Mouse (Mus musculus) splenic B cell, adult 2 months (primary cell): ENCODE measurements at regions not wholly inside any gene's neighbourhood (a gene's known extent, or its start where the extent isn't known, plus 50 kb on each side); places are given as distances from the start of the nearest gene placed in this dataset.

ENCODE experiments used
- DNase-seq: peaks from one replicate; pipeline ENCODE4 v3.0.0-alpha.2; 2011; ENCODE audit warnings: low read depth, low spot score
- H3K27me3 ChIP-seq: 2 replicates; pipeline ENCODE4 v1.6.1; 2012; ENCODE audit warnings: mild to moderate bottlenecking, low read length, moderate library complexity, mixed read lengths; ENCODE audit not compliant: control insufficient read depth, poor library complexity, insufficient read depth, severe bottlenecking
- H3K36me3 ChIP-seq: 2 replicates; pipeline ENCODE4 v1.6.1; 2012; ENCODE audit warnings: mild to moderate bottlenecking, low read length, moderate library complexity, mixed read lengths; ENCODE audit not compliant: control insufficient read depth, poor library complexity, insufficient read depth, severe bottlenecking

- H3K27me3 ChIP-seq = no peaks in the 10 kb centered on the region
- no peaks in the 10 kb centered on the region for H3K36me3 ChIP-seq
- DNase-seq = no peak
Measured at GRCm38 (mm10) chr14:48753517-48754079, 80.0 kb upstream of the Otx2 start.

DNA sequence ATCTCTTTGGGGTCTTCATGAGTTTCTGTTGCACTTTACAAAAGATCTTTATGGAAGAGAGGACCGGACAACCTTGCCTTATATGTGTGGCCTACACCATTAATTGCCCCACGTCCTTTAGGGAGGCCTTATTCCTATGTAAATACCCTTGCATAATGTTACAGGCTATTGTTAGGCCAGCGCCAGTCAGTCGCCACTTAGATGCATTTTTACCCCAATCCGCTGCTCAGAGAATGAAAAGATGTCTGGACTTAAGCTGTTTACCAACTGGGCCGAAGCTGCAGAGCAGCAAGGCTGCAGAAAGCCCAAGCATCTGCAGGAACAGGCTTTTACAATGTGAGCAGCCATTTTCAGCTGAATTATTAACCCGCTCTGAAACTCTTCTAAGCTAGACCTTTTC is 79.5 kb upstream of the Otx2 start:
- H3K27me3 ChIP-seq = no peaks in the 10 kb centered on the region
- no peak for DNase-seq
- no peaks in the 10 kb centered on the region for H3K36me3 ChIP-seq

- no peak for DNase-seq
- Histone ChIP-seq H3K27me3 (no peaks in the 10 kb centered on the region), H3K36me3 (no peaks in the 10 kb centered on the region)
Measured at GRCm38 (mm10) chr14:48752579-48752905, 78.9 kb upstream of the Otx2 start.

DNA sequence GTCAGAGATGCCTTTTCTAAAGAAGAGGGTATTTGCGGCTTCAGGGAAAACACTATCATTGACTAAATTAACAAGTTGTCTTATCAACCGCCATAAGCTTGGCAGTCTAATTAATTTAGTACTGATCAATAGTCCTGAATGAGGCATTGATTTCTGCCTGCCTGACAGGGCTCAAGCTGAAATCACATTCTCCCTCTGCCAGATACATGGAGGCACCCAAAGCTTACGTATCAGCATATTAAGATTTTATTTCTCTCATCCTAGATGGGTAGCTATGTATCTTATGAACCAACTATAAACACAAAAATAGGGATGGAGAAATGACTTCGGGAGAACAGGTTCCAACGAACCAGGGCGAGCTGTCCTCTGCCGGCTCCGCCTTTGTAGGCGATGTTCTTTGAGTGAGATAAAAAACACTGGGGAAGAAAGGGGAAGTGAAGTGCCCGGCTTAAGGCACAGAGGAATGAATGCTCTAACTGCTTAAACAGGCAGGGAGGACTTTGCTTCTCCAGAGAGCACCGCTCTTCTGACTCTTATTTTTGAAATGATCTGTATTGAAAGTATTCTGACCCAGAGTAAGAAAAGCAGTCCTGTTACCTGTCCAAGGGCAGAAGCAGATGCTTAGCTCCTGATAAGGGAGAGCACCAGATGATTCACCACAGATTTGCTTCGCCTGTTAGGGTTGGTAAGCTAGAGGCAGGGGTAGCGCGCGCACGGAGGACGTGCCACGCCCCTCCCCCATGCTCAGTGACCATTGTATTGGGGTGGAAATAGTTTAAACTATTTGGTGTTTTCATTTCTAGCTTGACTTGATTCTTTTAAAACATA is 78.3 kb upstream of the Otx2 start:
- H3K36me3 ChIP-seq = no peaks in the 10 kb centered on the region
- no peak for DNase-seq
- no peaks in the 10 kb centered on the region for H3K27me3 ChIP-seq

GRCm38 (mm10) chr14:48750994-48751393 is 77.4 kb upstream of the Otx2 start:
- H3K36me3 ChIP-seq = no peaks in the 10 kb centered on the region
- H3K27me3 ChIP-seq = no peaks in the 10 kb centered on the region
- no peak for DNase-seq

DNA sequence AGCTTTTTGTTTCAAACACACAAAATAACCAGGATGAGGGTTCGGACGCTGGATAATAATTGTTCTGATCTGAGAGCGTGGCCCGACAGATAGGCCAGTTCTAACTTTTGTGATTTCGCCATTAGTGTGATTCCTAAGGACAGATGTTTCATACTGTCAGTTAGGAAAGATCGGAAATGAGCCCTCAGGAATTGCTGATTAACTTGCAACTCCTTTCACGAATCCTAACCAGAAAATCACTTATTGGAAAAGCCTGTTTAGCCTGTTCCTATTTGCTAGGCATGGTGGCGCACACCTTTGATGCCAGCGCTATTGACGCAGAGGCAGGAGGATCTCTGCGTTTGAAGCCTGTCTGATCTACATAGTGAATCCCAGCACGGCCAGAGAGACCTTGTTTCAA is 75.4 kb upstream of the Otx2 start:
- DNase-seq = no peak
- no peaks in the 10 kb centered on the region for H3K27me3 ChIP-seq
- no peaks in the 10 kb centered on the region for H3K36me3 ChIP-seq

GRCm38 (mm10) chr14:48747936-48748335 is 74.3 kb upstream of the Otx2 start:
- DNase-seq = no peak
- Histone ChIP-seq H3K27me3 (no peaks in the 10 kb centered on the region), H3K36me3 (no peaks in the 10 kb centered on the region)

GRCm38 (mm10) chr14:48740942-48741602 is 67.5 kb upstream of the Otx2 start:
- no peak for DNase-seq
- Histone ChIP-seq H3K27me3 (no peaks in the 10 kb centered on the region), H3K36me3 (no peaks in the 10 kb centered on the region)

DNA sequence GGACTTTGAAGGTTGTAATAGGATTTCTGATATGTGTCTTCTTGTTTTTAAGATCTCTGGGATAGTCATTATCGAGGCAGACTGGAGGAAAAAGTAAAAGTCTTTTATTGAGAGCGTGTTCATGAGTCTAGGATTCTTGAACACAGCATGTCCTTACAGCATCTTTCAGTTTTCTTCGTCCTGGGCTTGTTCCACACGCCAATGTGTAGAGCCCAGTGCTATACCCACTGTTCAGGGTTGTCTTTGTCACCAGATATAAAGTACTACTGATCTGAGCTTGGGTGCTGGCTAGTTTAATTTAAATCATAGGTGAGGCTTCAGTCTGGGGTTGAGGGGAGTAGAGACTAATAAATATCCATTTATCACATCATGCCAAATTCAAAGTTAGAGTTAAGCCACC is 65.5 kb upstream of the Otx2 start:
- DNase-seq = no peak
- Histone ChIP-seq H3K36me3 (no peaks in the 10 kb centered on the region), H3K27me3 (no peaks in the 10 kb centered on the region)

DNA sequence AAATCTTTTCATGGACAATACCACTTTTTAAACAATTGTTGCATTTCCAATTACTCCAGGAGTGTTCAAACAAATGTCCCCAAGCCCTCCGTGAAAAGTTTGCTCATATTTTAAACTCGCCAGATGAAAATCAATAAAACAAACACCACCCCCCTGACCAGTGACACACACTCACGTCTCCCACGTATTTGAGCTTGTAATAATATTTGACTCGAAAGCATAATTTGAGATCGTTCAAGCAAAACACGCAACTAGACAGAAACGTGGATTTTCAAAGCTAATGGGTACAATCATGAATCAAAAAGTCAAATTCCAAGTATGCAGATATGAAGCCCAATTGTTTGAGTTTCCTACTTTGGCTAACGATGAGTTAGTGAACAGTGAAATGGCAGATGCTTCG is 65.0 kb upstream of the Otx2 start:
- Histone ChIP-seq H3K27me3 (no peaks in the 10 kb centered on the region), H3K36me3 (no peaks in the 10 kb centered on the region)
- DNase-seq = no peak

- no peaks in the 10 kb centered on the region for H3K27me3 ChIP-seq
- DNase-seq = no peak
- no peaks in the 10 kb centered on the region for H3K36me3 ChIP-seq
Measured at GRCm38 (mm10) chr14:48738213-48738612, 64.6 kb upstream of the Otx2 start.

DNA sequence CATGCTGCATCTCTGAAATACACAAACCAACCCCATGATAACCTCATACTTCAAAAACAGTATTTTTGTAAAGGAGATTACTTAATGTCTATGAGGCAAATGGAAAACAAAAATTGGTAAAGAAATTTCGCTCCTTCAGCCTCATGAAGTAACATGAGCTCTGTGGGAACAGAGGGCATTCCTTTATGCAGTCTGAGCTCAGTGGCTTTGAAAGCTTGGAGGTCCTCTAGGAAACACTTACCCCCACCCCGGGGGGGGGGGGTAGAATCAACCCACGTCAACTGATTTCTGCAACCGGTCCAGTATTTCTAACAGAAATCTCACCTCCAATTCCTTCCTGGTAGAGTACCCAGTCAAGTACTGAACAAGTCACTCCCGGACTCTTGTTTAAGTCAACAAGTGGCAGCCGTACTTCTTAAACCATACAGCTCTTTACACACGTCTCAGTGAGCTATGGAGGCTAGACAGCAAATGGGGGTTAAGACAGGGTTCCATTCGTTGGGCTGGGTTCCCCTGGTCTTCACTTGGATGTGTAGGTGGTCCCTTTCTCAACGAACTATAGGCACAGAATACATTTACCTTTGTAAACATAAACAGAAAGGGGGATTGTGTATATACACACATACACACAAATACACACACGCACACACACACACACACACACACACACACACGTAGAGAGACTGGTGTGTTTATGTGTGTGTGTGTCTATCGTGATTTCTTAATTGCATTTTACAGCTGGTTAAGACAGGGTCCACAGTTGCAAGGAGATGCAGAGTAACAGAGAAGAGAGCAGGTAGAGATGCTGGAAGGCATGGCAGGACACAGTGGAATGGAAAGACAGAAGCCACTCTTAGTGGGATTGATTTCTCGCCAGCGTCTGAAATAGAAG is 63.6 kb upstream of the Otx2 start:
- DNase-seq = no peak
- Histone ChIP-seq H3K36me3 (no peaks in the 10 kb centered on the region), H3K27me3 (no peaks in the 10 kb centered on the region)

- no peak for DNase-seq
- Histone ChIP-seq H3K27me3 (no peaks in the 10 kb centered on the region), H3K36me3 (no peaks in the 10 kb centered on the region)
Measured at GRCm38 (mm10) chr14:48736211-48736610, 62.6 kb upstream of the Otx2 start.

- Histone ChIP-seq H3K27me3 (no peaks in the 10 kb centered on the region), H3K36me3 (no peaks in the 10 kb centered on the region)
- DNase-seq = no peak
Measured at GRCm38 (mm10) chr14:48729996-48730395, 56.4 kb upstream of the Otx2 start.
